Mouse (Mus musculus): ENCODE measurements around the gene Kcnj2. TPM values are rescaled to one million over a fixed set of nuclear protein-coding genes. Genes with fewer than 3 reads are reported as not detected.

The Kcnj2 gene
- polyA plus RNA-seq (2015; fragmentation: Nextera tagmentation; extraction: Ambion mirVana) = 0.17 and 0.26 TPM in 2 replicates

DNA sequence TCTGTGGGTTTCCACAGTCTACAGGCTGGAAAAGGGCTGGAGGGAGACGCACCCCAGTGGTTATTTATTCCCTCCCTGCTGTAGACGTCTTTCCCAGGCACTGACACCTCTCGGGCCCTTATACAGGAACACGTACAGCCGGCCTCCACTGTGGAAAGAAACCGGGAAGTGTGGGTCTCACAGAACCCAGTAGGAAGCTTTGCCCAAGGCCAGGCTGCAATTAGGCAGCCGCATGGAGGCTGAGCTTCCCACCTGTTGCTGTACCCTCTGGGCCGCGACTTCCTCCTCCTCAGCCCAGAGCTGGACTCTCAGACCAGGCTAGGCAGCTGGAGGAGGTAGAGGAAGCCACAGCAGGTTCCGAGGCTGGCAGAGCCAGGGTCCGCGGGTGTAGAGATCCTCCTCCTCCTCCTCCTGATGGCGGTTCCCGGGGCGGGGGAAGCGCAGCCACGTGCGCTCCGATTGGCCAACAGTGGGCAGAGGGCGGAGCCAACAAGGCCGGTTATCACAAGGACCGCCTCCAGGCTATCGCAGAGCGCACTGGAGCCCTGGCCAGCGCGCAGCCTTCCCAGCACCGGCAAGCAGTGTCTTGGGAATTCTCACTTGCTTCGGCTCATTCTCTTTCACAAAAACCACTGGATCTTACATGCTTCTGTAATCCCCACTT lies at the start of gene Kcnj2:
Gene Kcnj2 (plus strand): TSS at position 530 of the 664 bp plus-strand sequence.
- Histone ChIP-seq H3K36me3 (replicated peaks) (no peaks in the 10 kb centered on the region), H3K4me2 (peak within 1 kb of the TSS; percentile 82), H3K27me3 (peaks cover 34% of the 10 kb centered on the region), H3K4me3 (replicated peaks) (peak within 1 kb of the TSS; percentile 56), H3K4me1 (replicated peaks) (peaks cover 12% of the 10 kb centered on the region), H3K27ac (replicated peaks) (0 out of 2 replicates have a peak within 1 kb of the TSS, but pooled peaks have one; percentile 19), H3K9me3 (replicated peaks) (no peaks in the 10 kb centered on the region), H3K9ac (peak within 1 kb of the TSS; percentile 32)
- under 1% methylated on average over 28 of the region's 28 CpGs for WGBS (ENCODE audit: insufficient replicate concordance)
- peak; percentile 94 for ATAC-seq (ENCODE audit: insufficient read depth)

DNA sequence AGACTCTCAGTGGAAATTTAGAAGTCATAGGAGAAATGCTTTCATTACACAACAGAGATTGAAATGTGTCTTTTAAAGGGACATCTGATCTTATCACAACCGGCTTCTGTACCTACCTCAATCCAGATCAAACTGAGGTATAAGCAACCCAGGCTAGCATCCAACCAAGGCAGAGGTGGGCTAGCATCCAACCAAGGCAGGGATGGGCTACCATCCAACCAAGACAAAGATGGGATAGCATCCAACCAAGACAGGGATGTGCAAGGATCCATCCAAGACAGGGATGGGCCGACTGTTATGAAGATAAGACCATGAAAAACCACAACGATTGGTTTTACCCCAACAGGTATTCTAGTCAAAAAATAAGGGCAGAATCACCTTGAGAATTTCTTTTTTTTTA lies 49.8 kb upstream of the Kcnj2 start:
- Histone ChIP-seq H3K9ac (no peak overlapping the region), H3K4me3 (replicated peaks) (no peak overlapping the region), H3K9me3 (replicated peaks) (no peaks in the 10 kb centered on the region), H3K4me1 (replicated peaks) (no peaks in the 10 kb centered on the region), H3K36me3 (replicated peaks) (no peaks in the 10 kb centered on the region), H3K4me2 (no peak overlapping the region), H3K27me3 (no peaks in the 10 kb centered on the region), H3K27ac (replicated peaks) (no peak overlapping the region)
- WGBS (ENCODE audit: insufficient replicate concordance) = 63% methylated on average over 3 of the region's 3 CpGs
- ATAC-seq (ENCODE audit: insufficient read depth) = no peak

DNA sequence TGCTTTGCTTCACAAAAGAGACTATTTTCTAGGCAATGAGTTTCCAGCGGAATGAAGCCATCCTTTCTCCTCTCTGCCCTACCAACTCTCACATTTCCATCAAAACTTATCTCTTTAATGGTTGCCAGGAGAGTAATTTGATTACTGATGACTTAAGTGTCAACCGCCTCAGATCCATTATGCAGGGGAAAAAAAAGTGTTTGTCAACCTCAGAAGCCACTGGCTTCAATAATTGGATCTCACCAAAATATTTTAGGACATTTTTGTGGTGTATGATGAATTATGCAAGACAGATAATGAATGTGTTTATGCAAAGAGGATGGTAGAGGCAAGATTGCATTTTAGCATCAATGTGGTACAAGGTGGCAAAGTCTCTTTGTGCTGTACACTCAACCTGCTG lies 45.8 kb upstream of the Kcnj2 start:
- H3K27me3 ChIP-seq = no peaks in the 10 kb centered on the region
- H3K4me2 ChIP-seq = no peak overlapping the region
- WGBS (ENCODE audit: insufficient replicate concordance) = 56% methylated on average over 2 of the region's 2 CpGs

DNA sequence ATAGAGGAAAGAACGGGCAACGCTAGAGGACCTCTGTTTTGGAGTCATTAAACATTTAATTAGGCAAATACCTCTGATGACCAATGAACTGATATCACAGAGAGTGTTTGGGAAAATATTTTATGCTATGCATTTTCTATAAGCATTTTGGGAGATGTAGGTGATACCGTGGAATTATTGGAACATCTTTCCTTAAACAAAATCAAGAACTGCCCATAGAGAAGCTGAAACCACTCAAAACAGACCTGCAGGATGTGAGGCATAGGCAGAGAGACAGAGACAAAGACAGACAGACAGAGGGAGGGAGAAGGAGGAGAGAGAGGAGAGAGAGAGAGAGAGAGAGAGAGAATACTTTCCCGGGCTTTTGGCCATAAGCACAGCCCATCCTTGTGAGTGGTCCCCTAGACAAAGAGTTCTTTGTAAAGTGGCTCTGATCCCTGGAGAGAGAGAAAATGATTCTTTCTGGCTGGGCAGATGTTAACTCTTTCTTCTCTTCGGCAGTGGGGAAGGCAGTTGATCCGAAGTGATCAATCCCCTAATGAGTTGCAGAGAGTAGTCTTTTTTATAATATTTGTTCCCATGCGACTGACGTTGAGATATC lies 43.2 kb upstream of the Kcnj2 start:
- Histone ChIP-seq H3K4me1 (replicated peaks) (no peaks in the 10 kb centered on the region), H3K36me3 (replicated peaks) (no peaks in the 10 kb centered on the region), H3K4me2 (no peak overlapping the region), H3K9me3 (replicated peaks) (no peaks in the 10 kb centered on the region), H3K9ac (no peak overlapping the region), H3K27ac (replicated peaks) (no peak overlapping the region), H3K27me3 (no peaks in the 10 kb centered on the region), H3K4me3 (replicated peaks) (no peak overlapping the region)
- 64% methylated on average over 8 of the region's 8 CpGs for WGBS (ENCODE audit: insufficient replicate concordance)
- no peak for ATAC-seq (ENCODE audit: insufficient read depth)

More for the DNA sequence above, 45.8 kb upstream of the Kcnj2 start:
- H3K4me3 ChIP-seq (replicated peaks) = no peak overlapping the region
- no peak for ATAC-seq (ENCODE audit: insufficient read depth)
- H3K9me3 ChIP-seq (replicated peaks) = no peaks in the 10 kb centered on the region
- no peaks in the 10 kb centered on the region for H3K36me3 ChIP-seq (replicated peaks)
- no peaks in the 10 kb centered on the region for H3K4me1 ChIP-seq (replicated peaks)
- H3K27ac ChIP-seq (replicated peaks) = no peak overlapping the region
- H3K9ac ChIP-seq = no peak overlapping the region

DNA sequence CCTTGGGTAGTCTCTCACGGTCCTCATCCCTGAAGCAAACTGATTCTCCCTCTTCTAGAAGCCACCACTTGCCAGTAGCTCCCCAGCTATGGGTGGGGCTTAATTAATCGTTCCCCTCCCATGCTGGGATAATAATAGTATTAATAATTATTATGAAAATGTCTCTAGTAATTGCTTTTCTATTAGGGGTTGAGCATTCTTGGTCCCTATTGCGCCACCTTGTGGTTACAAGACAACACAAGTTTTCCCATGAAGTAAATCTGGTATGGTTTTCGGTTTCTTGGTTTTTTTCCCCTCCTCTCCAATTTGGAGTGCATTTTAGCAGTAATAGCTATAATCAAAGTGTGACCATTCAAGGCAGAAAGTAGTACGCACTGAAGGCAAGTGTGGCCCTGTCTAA lies 23.8 kb upstream of the Kcnj2 start:
- no peaks in the 10 kb centered on the region for H3K36me3 ChIP-seq (replicated peaks)
- no peak overlapping the region for H3K4me2 ChIP-seq
- no peak for ATAC-seq (ENCODE audit: insufficient read depth)
- no peak overlapping the region for H3K9ac ChIP-seq
- no peak overlapping the region for H3K27ac ChIP-seq (replicated peaks)
- 34% methylated on average over 5 of the region's 5 CpGs for WGBS (ENCODE audit: insufficient replicate concordance)
- H3K27me3 ChIP-seq = no peaks in the 10 kb centered on the region
- H3K4me3 ChIP-seq (replicated peaks) = no peak overlapping the region
- H3K9me3 ChIP-seq (replicated peaks) = no peaks in the 10 kb centered on the region
- no peaks in the 10 kb centered on the region for H3K4me1 ChIP-seq (replicated peaks)

DNA sequence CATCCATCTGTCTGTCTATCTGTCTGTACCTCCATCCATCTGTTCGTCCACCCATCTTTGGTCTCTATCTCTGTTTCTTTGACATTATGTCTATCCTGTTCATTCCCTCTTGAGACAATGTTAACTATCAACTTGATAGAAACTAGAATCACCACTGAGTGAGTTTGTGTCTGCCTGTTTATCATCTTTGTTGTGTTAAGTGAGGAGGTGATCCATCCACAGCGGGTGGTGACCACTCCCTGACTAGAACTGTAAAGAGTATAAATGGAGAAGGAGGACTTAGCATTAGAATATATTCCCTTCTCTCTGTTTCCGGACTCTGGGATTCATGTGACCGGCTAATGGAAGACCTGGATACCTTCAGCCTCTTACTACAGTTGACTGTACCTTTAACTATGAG lies 22.7 kb upstream of the Kcnj2 start:
- H3K27ac ChIP-seq (replicated peaks) = no peak overlapping the region
- no peak overlapping the region for H3K9ac ChIP-seq
- H3K4me3 ChIP-seq (replicated peaks) = no peak overlapping the region
- no peak overlapping the region for H3K4me2 ChIP-seq
- no peaks in the 10 kb centered on the region for H3K4me1 ChIP-seq (replicated peaks)
- no peaks in the 10 kb centered on the region for H3K9me3 ChIP-seq (replicated peaks)
- ATAC-seq (ENCODE audit: insufficient read depth) = no peak
- WGBS (ENCODE audit: insufficient replicate concordance) = 78% methylated on average over 4 of the region's 4 CpGs
- no peaks in the 10 kb centered on the region for H3K36me3 ChIP-seq (replicated peaks)
- H3K27me3 ChIP-seq = no peaks in the 10 kb centered on the region

DNA sequence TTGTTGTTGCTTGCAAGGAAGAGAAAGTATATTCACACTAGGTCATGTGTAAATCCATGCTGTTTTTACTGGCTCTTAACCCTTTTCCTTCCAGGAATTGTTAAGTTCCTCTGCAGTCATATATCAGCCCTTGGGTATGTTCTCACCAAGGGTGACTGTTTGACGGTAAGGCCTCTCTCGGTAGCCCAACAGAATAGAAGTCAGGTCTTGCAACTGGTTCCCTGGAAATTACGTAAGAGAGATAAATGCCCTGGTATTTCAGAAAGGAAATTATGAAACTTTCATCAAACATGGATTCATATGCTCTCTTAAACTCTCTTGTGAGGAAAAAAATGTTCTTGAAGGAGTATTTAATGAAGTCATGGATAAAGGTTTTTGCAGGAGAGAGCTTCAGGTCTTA lies 11.7 kb upstream of the Kcnj2 start:
- H3K9ac ChIP-seq = no peak overlapping the region
- H3K4me3 ChIP-seq (replicated peaks) = no peak overlapping the region
- H3K27ac ChIP-seq (replicated peaks) = no peak overlapping the region
- no peak for ATAC-seq (ENCODE audit: insufficient read depth)
- H3K4me1 ChIP-seq (replicated peaks) = no peaks in the 10 kb centered on the region
- H3K9me3 ChIP-seq (replicated peaks) = no peaks in the 10 kb centered on the region
- WGBS (ENCODE audit: insufficient replicate concordance) = 51% methylated on average over 3 of the region's 3 CpGs
- H3K4me2 ChIP-seq = no peak overlapping the region
- no peaks in the 10 kb centered on the region for H3K36me3 ChIP-seq (replicated peaks)
- no peaks in the 10 kb centered on the region for H3K27me3 ChIP-seq

DNA sequence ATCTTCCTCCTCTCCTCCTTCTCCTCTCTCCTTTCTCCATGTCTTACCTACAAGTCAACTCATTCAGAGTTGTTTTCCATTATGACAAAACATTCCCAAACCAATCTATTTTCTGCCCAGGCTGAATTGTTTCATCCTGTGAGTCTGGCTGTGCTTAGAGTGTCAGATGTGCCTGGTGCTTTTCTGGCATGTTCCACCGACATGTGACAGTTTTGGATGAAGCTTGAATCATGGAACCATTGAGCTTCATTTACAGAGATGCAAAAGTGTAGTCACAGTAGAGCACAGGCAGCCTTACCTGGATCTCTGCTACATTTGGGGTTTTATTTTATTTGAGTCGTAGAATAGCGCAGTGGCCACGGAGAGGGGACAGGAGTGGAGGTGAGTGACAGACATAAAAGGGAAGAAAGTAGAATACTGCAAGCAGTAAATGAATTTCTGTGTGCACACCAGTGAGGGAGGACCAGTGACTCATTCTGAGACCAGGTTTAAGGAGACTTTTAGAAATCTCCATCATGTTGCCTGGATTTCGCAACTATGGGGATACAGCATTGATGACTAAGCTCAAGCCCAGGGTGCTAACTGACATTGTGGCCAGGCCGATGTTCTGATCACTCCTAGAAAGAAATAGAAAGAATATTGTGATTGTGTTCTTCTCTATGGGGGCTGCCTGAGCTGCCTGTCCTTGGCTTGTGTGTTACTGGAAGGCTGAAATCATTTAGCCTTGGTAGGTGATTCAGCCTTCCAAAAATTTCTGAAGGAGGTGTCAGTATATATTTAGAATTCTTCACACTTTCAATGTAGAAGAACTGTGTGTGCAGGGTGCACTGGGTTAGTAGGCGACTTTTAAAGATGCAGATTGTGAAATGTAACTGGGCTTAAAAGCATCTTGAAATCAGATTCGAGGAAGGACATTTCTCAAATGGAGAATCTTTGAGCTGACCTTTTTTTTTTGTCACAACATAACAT lies 10.8 kb upstream of the Kcnj2 start:
- H3K27me3 ChIP-seq = no peaks in the 10 kb centered on the region
- H3K27ac ChIP-seq (replicated peaks) = no peak overlapping the region
- no peak overlapping the region for H3K9ac ChIP-seq
- no peak for ATAC-seq (ENCODE audit: insufficient read depth)
- H3K4me2 ChIP-seq = no peak overlapping the region
- no peaks in the 10 kb centered on the region for H3K9me3 ChIP-seq (replicated peaks)
- H3K36me3 ChIP-seq (replicated peaks) = no peaks in the 10 kb centered on the region
- no peak overlapping the region for H3K4me3 ChIP-seq (replicated peaks)
- no peaks in the 10 kb centered on the region for H3K4me1 ChIP-seq (replicated peaks)
- 56% methylated on average over 8 of the region's 8 CpGs for WGBS (ENCODE audit: insufficient replicate concordance)

DNA sequence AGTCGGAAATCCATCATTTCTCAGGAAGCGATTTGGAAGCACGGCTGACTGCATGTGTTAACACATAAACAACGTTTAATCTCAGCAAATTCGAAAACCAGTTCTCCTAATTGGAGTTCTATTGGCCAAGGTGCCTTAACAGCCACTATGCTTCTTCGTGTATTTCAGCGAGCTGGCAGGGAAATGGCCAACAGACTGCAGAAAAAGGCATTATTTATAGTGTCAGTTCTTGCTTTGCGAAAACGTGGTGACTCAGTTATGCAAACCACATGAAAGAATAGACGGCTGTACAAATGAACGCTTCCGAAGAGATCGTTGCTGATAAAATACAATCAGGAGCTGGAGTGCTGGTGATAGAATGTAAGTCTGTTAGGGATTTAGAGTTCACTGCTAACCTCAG lies 9.9 kb upstream of the Kcnj2 start:
- Histone ChIP-seq H3K4me3 (replicated peaks) (no peak overlapping the region), H3K36me3 (replicated peaks) (no peaks in the 10 kb centered on the region), H3K4me2 (no peak overlapping the region), H3K9me3 (replicated peaks) (no peaks in the 10 kb centered on the region), H3K4me1 (replicated peaks) (no peaks in the 10 kb centered on the region), H3K9ac (no peak overlapping the region), H3K27ac (replicated peaks) (no peak overlapping the region), H3K27me3 (no peaks in the 10 kb centered on the region)
- 40% methylated on average over 13 of the region's 13 CpGs for WGBS (ENCODE audit: insufficient replicate concordance)
- ATAC-seq (ENCODE audit: insufficient read depth) = no peak

DNA sequence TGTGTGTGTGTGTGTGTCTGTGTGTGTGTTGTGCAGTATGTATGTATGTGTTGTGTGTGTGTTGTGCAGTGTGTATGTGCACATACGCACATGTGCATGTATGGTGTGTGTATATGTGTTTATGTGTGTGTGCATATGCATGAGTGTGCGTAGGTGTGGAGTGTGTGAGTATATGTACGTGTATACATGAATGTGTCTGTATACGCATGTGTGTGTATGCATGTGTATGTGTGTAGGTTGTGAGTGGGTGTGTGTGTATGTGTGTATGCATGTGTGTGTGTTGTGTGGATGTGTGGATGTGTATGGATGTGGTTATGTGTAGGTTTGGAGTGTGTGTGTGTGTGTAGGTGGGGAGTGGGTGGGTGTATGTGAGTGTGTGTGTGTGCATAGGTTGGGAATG lies 8.5 kb upstream of the Kcnj2 start:
- no peak overlapping the region for H3K4me2 ChIP-seq
- H3K4me3 ChIP-seq (replicated peaks) = no peak overlapping the region
- ATAC-seq (ENCODE audit: insufficient read depth) = peak; percentile 37; the same call in 1 of the 2 replicates
- no peak overlapping the region for H3K27ac ChIP-seq (replicated peaks)
- 84% methylated on average over 4 of the region's 4 CpGs for WGBS (ENCODE audit: insufficient replicate concordance)
- no peaks in the 10 kb centered on the region for H3K4me1 ChIP-seq (replicated peaks)
- no peaks in the 10 kb centered on the region for H3K27me3 ChIP-seq
- no peaks in the 10 kb centered on the region for H3K36me3 ChIP-seq (replicated peaks)
- no peak overlapping the region for H3K9ac ChIP-seq
- no peaks in the 10 kb centered on the region for H3K9me3 ChIP-seq (replicated peaks)

DNA sequence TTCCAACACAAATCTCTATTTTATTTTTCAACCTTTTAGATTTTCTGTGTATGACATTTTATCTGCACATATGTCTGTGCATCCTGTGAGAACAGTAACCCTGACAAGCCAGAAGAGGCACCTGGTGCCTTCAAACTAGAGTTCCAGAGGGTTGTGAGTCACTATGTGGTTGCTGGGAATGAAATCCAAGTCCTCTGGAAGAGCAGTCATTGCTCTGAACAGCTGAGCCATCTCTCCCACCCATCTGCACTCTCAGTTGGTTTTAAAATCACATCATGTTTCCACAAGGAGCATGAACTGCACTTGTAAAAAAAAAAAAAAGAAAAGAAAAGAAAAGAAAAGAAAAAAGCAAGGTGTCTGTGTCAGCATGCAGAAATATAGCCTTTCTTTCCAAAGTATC lies 6.5 kb upstream of the Kcnj2 start:
- no peaks in the 10 kb centered on the region for H3K36me3 ChIP-seq (replicated peaks)
- 0 out of 2 replicates have a peak, but pooled peaks cover under 1% of the 10 kb centered on the region for H3K27me3 ChIP-seq
- H3K27ac ChIP-seq (replicated peaks) = no peak overlapping the region
- H3K4me3 ChIP-seq (replicated peaks) = no peak overlapping the region
- no peaks in the 10 kb centered on the region for H3K4me1 ChIP-seq (replicated peaks)
- no peak overlapping the region for H3K4me2 ChIP-seq
- no peak overlapping the region for H3K9ac ChIP-seq
- no peak for ATAC-seq (ENCODE audit: insufficient read depth)
- H3K9me3 ChIP-seq (replicated peaks) = no peaks in the 10 kb centered on the region

All from liver, embryonic 15.5 days (tissue).